Mouse (Mus musculus): ENCODE measurements around the gene Camkv.

The Camkv gene

DNA sequence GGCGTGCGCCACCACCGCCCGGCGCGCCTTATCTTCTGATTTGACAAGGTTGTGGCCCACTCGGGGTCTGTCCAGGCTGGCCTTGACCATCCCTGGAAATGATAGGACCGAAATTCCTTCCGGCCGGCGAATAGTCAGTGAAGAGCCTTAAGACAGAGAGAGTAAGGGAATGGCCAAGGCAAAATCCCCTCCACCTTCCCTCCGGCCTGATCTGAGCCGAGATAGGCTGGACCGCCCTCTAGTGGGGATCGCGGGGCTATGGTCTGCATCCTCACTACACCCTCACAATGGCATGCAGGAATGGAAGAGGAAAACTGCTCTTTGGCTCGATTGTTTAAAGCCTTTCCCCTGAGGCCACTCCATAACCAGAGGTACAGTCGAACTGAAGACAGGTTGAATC, 50.9 kb downstream of the Camkv start:
- peak; percentile 49 for DNase-seq (ENCODE audit: low read depth, low spot score)

DNA sequence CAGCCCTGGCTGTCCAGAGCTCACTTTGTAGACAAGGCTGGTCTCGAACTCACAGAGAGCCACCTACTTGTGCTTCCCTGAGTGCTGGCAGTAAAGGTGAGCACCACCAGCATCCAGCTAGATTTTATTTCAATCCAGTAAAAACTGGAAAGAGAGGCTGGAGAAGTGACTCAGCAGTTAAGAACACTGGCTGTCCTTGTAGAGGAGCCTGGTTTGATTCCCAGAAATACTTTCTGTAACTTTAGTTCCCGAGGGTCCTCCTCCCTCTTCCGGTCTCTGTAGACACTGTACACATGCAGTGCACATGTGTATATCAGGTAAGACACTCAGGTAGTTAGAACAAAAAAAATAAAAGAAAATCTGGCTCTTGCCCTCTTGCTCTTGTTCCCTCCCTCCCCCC, 52.5 kb downstream of the Camkv start:
- no peak for DNase-seq (ENCODE audit: low read depth, low spot score)

DNA sequence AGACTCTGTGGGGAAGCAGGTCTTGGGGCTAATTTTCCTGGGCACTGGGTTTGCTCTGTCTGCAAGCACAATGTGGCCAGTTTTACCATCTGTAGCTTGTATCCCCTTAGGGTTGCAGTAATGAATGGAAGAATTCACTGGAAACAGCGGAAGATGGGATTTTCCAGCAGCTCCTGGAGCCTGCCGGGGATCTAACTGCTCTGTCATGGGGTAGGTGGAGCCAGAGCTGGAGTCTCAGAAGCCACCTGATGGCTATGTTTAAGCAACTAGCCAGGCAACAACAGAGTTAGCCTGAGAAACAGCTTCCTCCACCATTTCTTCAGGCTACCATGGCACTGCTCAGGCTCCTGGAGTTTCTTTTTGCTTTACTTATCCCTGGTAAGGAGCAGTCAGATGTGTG, 56.7 kb downstream of the Camkv start, which contains the start of gene Cdhr4:
TSS of gene Cdhr4 (plus strand) at position 301 of the 400 bp plus-strand sequence.
- no peak for DNase-seq (ENCODE audit: low read depth, low spot score)

DNA sequence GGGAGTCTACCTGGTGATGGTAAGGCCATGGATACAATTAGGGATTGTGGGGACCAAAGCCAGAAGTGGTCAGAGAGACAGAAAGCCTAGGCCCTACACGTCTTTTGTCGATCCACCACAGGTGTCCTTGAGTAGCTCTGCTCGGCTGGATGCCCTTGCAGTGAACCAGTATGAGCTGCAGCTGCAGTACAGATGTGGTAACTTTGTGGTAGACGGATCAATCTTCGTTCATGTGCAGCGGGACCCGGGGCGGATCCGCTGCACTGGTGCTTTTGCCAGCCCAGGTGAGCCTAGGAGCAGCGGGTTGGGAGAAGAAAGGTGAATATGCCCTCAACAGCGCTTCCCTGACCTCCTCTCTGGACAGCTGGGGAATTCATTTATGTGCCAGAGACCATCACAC, 57.5 kb downstream of the Camkv start:
- no peak for DNase-seq (ENCODE audit: low read depth, low spot score)

DNA sequence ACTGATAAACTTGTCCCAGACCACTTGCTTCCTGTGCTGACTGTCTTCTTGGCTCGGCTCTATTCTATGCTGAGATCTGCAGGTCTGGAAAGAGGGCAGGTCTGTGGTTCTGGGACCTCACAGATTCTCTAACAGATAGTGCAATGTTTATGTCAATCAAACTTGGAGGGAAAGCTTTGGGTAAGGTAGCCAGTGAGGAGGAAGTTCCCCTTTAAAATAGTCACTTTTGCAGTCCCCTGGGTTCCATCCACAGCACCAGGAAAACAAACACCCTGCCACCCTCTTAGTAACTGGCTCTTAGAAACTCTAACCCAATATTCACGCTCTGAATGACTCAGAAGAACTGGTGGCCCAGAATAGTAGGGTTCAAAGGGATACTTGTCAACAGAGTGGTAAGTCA, 59.0 kb downstream of the Camkv start:
- DNase-seq (ENCODE audit: low read depth, low spot score), result no peak

DNA sequence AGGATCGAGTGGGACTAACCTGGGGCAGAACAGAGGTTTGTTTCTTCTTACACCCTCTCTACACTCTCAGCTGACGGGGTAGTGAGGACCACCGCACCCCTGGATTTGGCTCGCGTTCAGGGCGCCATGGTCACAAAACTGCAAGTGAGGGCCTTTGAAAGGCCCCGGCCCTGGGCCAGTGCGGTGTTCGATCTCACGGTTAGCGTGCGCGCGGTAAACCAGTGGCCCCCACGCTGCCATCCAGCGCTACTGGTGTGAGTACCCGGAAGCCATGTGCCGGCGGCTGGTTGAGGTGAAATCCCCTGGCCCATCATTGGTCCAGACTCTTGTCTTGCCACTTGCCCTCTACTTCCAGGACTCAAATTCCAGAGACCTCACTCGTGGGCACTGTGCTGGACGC, 60.0 kb downstream of the Camkv start:
- no peak for DNase-seq (ENCODE audit: low read depth, low spot score)

DNA sequence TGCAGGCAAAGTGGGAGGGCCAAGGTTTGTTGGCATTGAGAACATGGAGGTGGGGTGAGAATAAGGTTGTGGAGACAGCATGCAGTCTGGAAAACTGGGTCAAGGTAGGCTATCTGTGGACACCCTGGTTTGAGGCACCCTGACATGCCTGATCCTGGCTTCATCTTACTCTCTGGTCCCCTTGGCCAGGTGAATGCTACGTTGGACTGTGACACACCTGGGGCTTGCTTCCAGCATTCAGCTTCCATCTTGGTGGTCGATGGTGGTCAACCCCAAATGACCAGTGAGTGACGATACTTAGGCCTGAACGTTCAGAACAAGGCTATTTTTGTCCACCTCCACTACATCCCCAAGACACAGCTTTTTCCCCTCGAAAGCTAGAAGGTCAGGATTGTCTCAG, 60.6 kb downstream of the Camkv start, which contains the start of gene Gm20662:
TSS of gene Gm20662 (plus strand) at position 301 of the 400 bp plus-strand sequence.
- no peak for DNase-seq (ENCODE audit: low read depth, low spot score)
